Mouse (Mus musculus): ENCODE measurements at regions not wholly inside any gene's neighbourhood (a gene's known extent, or its start where the extent isn't known, plus 50 kb on each side); places are given as distances from the start of the nearest gene placed in this dataset.

GRCm38 (mm10) chr9:92045472-92045905 is 147.2 kb upstream of the Plscr5 start:
- Histone ChIP-seq H3K4me2 (replicated peaks) (no peak overlapping the region), H3K4me3 (no peak overlapping the region), H3K4me1 (no peaks in the 10 kb centered on the region), H3K27me3 (no peaks in the 10 kb centered on the region), H3K36me3 (no peaks in the 10 kb centered on the region), H3K9me3 (no peaks in the 10 kb centered on the region), H3K27ac (no peak overlapping the region), H3K9ac (no peak overlapping the region)
- 43% methylated on average over 3 of the region's 3 CpGs for WGBS
- no peak for ATAC-seq (ENCODE audit: low FRiP score, low read depth)

- Histone ChIP-seq H3K27me3 (no peaks in the 10 kb centered on the region), H3K36me3 (no peaks in the 10 kb centered on the region), H3K4me2 (replicated peaks) (no peak overlapping the region), H3K9ac (no peak overlapping the region), H3K27ac (no peak overlapping the region), H3K4me1 (no peaks in the 10 kb centered on the region), H3K4me3 (no peak overlapping the region), H3K9me3 (no peaks in the 10 kb centered on the region)
- ATAC-seq (ENCODE audit: low FRiP score, low read depth) = no peak
- WGBS = 86% methylated on average over 9 of the region's 9 CpGs
Measured at GRCm38 (mm10) chr9:92044161-92044560, 148.6 kb upstream of the Plscr5 start.

GRCm38 (mm10) chr9:92016521-92016920 is 176.2 kb upstream of the Plscr5 start:
- Histone ChIP-seq H3K36me3 (no peaks in the 10 kb centered on the region), H3K4me1 (no peaks in the 10 kb centered on the region), H3K9me3 (no peaks in the 10 kb centered on the region), H3K4me3 (no peak overlapping the region), H3K27ac (no peak overlapping the region), H3K4me2 (replicated peaks) (no peak overlapping the region), H3K27me3 (no peaks in the 10 kb centered on the region), H3K9ac (no peak overlapping the region)
- WGBS = 89% methylated on average over 3 of the region's 3 CpGs
- ATAC-seq (ENCODE audit: low FRiP score, low read depth) = no peak

GRCm38 (mm10) chr9:92015923-92016322 is 176.8 kb upstream of the Plscr5 start:
- WGBS = 65% methylated on average over 3 of the region's 3 CpGs
- Histone ChIP-seq H3K4me2 (replicated peaks) (no peak overlapping the region), H3K36me3 (no peaks in the 10 kb centered on the region), H3K9ac (no peak overlapping the region), H3K9me3 (no peaks in the 10 kb centered on the region), H3K4me3 (no peak overlapping the region), H3K27ac (no peak overlapping the region), H3K27me3 (no peaks in the 10 kb centered on the region), H3K4me1 (no peaks in the 10 kb centered on the region)
- no peak for ATAC-seq (ENCODE audit: low FRiP score, low read depth)

GRCm38 (mm10) chr9:91988240-91988639 is 204.5 kb upstream of the Plscr5 start:
- Histone ChIP-seq H3K27ac (no peak overlapping the region), H3K9ac (no peak overlapping the region)

GRCm38 (mm10) chr9:91981955-91982621 is 210.6 kb upstream of the Plscr5 start:
- Histone ChIP-seq H3K36me3 (no peaks in the 10 kb centered on the region), H3K4me1 (no peaks in the 10 kb centered on the region), H3K27ac (no peak overlapping the region), H3K27me3 (no peaks in the 10 kb centered on the region), H3K9me3 (no peaks in the 10 kb centered on the region), H3K4me3 (no peak overlapping the region), H3K9ac (no peak overlapping the region), H3K4me2 (replicated peaks) (no peak overlapping the region)
- 52% methylated on average over 9 of the region's 9 CpGs for WGBS
- ATAC-seq (ENCODE audit: low FRiP score, low read depth) = no peak

More at GRCm38 (mm10) chr9:91988240-91988639, 204.5 kb upstream of the Plscr5 start:
- WGBS = 4% methylated on average over 2 of the region's 2 CpGs
- H3K4me3 ChIP-seq = no peak overlapping the region
- no peaks in the 10 kb centered on the region for H3K36me3 ChIP-seq
- H3K9me3 ChIP-seq = no peaks in the 10 kb centered on the region
- H3K4me1 ChIP-seq = peaks cover 11% of the 10 kb centered on the region; the same call in 1 of the 2 replicates
- no peak; the same call in 1 of the 2 replicates for ATAC-seq (ENCODE audit: low FRiP score, low read depth)
- no peaks in the 10 kb centered on the region for H3K27me3 ChIP-seq
- H3K4me2 ChIP-seq (replicated peaks) = no peak overlapping the region

GRCm38 (mm10) chr9:91981499-91981898 is 211.2 kb upstream of the Plscr5 start:
- Histone ChIP-seq H3K9ac (no peak overlapping the region), H3K4me2 (replicated peaks) (no peak overlapping the region), H3K27ac (no peak overlapping the region), H3K4me1 (no peaks in the 10 kb centered on the region), H3K9me3 (no peaks in the 10 kb centered on the region), H3K36me3 (no peaks in the 10 kb centered on the region), H3K4me3 (no peak overlapping the region), H3K27me3 (no peaks in the 10 kb centered on the region)
- ATAC-seq (ENCODE audit: low FRiP score, low read depth) = no peak
- WGBS = 82% methylated on average over 3 of the region's 3 CpGs

- H3K4me3 ChIP-seq = no peak overlapping the region
- WGBS = 78% methylated on average over 2 of the region's 2 CpGs
Measured at GRCm38 (mm10) chr9:91964051-91964450, 228.7 kb upstream of the Plscr5 start.

GRCm38 (mm10) chr9:91962726-91963125 is 230.0 kb upstream of the Plscr5 start:
- Histone ChIP-seq H3K4me1 (no peaks in the 10 kb centered on the region), H3K9ac (no peak overlapping the region), H3K36me3 (no peaks in the 10 kb centered on the region), H3K4me2 (replicated peaks) (no peak overlapping the region), H3K27ac (no peak overlapping the region), H3K4me3 (no peak overlapping the region), H3K9me3 (no peaks in the 10 kb centered on the region), H3K27me3 (no peaks in the 10 kb centered on the region)
- ATAC-seq (ENCODE audit: low FRiP score, low read depth) = no peak
- 87% methylated on average over 1 of the region's 1 CpGs for WGBS

More at GRCm38 (mm10) chr9:91964051-91964450, 228.7 kb upstream of the Plscr5 start:
- no peaks in the 10 kb centered on the region for H3K4me1 ChIP-seq
- no peaks in the 10 kb centered on the region for H3K9me3 ChIP-seq
- H3K27me3 ChIP-seq = no peaks in the 10 kb centered on the region
- H3K4me2 ChIP-seq (replicated peaks) = no peak overlapping the region
- no peaks in the 10 kb centered on the region for H3K36me3 ChIP-seq
- no peak overlapping the region for H3K27ac ChIP-seq
- ATAC-seq (ENCODE audit: low FRiP score, low read depth) = no peak
- no peak overlapping the region for H3K9ac ChIP-seq

GRCm38 (mm10) chr9:91961666-91962065 is 231.1 kb upstream of the Plscr5 start:
- no peak for ATAC-seq (ENCODE audit: low FRiP score, low read depth)
- H3K4me3 ChIP-seq = no peak overlapping the region
- no peak overlapping the region for H3K4me2 ChIP-seq (replicated peaks)
- H3K9me3 ChIP-seq = no peaks in the 10 kb centered on the region
- 81% methylated on average over 1 of the region's 1 CpGs for WGBS
- no peaks in the 10 kb centered on the region for H3K4me1 ChIP-seq
- H3K27ac ChIP-seq = no peak overlapping the region
- no peak overlapping the region for H3K9ac ChIP-seq
- no peaks in the 10 kb centered on the region for H3K36me3 ChIP-seq
- no peaks in the 10 kb centered on the region for H3K27me3 ChIP-seq

- no peak for ATAC-seq (ENCODE audit: low FRiP score, low read depth)
- Histone ChIP-seq H3K4me2 (replicated peaks) (no peak overlapping the region), H3K9ac (no peak overlapping the region), H3K9me3 (no peaks in the 10 kb centered on the region), H3K4me1 (no peaks in the 10 kb centered on the region), H3K27me3 (no peaks in the 10 kb centered on the region), H3K4me3 (no peak overlapping the region), H3K36me3 (no peaks in the 10 kb centered on the region), H3K27ac (no peak overlapping the region)
- 78% methylated on average over 14 of the region's 14 CpGs for WGBS
Measured at GRCm38 (mm10) chr9:91960556-91961325, 232.0 kb upstream of the Plscr5 start.

- Histone ChIP-seq H3K9me3 (no peaks in the 10 kb centered on the region), H3K4me3 (no peak overlapping the region), H3K27me3 (no peaks in the 10 kb centered on the region), H3K9ac (no peak overlapping the region), H3K4me1 (no peaks in the 10 kb centered on the region), H3K4me2 (replicated peaks) (no peak overlapping the region), H3K27ac (no peak overlapping the region), H3K36me3 (no peaks in the 10 kb centered on the region)
- ATAC-seq (ENCODE audit: low FRiP score, low read depth) = no peak
- WGBS = 8% methylated on average over 1 of the region's 1 CpGs
Measured at GRCm38 (mm10) chr9:91959592-91959991, 233.1 kb upstream of the Plscr5 start.
